Mouse (Mus musculus): ENCODE data around the gene Cyp26b1.

- TF ChIP-seq POLR2A (IDR thresholded peaks at IDR 0.05; ENCODE audit: borderline replicate concordance, control insufficient read depth, low read depth, low read length) (no peak), CTCF (IDR thresholded peaks at IDR 0.05; ENCODE audit: control insufficient read depth, insufficient read depth, low read length) (no peak)
These were observed 53.8 kb downstream of the Cyp26b1 start for GRCm38 (mm10) chr6:84539924-84540323.
